Mouse (Mus musculus) Patski (cell line): ENCODE data around the gene Tfr2. TPM values are rescaled to one million over a fixed set of nuclear protein-coding genes. Genes with fewer than 3 reads are reported as not detected.
A peak's percentile ranks its signal among the peaks of the same experiment; 100 is the strongest.

Source experiments
- ATAC-seq: fragments of 100-300 bp; one replicate; pipeline ENCODE4 v1.8.0; 2021
- CTCF ChIA-PET: fragments of 350-600 bp; sonication (Branson Sonifier 250); formaldehyde crosslinking; loops from one replicate; lab custom pipeline; 2022; ENCODE audit warnings: inconsistent platforms; lab: Charles Lee
- POLR2A ChIA-PET: fragments of 350-600 bp; sonication (Branson Sonifier 250); formaldehyde crosslinking; loops from one replicate; lab custom pipeline; 2022; ENCODE audit warnings: antibody characterized with exemption, inconsistent platforms; lab: Charles Lee
- DNase-seq: peaks from one replicate; pipeline ENCODE4 v3.0.0-alpha.2; 2011; ENCODE audit warnings: low read depth, low spot score
- H3K27me3 ChIP-seq: fragments of 371-371 bp; one replicate; pipeline ENCODE4 v1.5.1; 2021
- CTCF ChIP-seq: fragments of 100-300 bp; IDR thresholded peaks from one replicate; pipeline ENCODE4 v1.5.1; 2021
- in situ Hi-C: fragments of 300-500 bp; cut with MboI; formaldehyde crosslinking; loops from 3 replicates; pipeline ENCODE4 v1.11.1; 2018; ENCODE audit warnings: low pct_unique_long_range_greater_than_20kb, mixed read lengths
- polyA plus RNA-seq: library from polyadenylated mRNA; unstranded; gene quantifications from one replicate; pipeline ENCODE4 v1.2.3, GENCODE M21; 2021

The Tfr2 gene
- polyA plus RNA-seq, 1 experiment from 2014 or later: not detected

GRCm38 (mm10) chr5:137628498-137629305, 59.1 kb downstream of the Tfr2 start, which contains the start of the genes Fbxo24, Lrch4 and Gm20605:
Gene Fbxo24 (minus strand): TSS chr5:137629002.
Gene Lrch4 (plus strand): TSS chr5:137629121.
Gene Gm20605 (plus strand): TSS chr5:137629175.
- CTCF ChIA-PET: interaction anchor here (1.2 to 4.3 kb wide), 4 partner anchors 10 to 24 kb away, joined by 3 to 17 read pairs (median 8); partner anchors contain the start of gene Pcolce
- peak; percentile 93 for ATAC-seq
- no peak for TF ChIP-seq CTCF
- POLR2A ChIA-PET: interaction anchor here (0.6 to 5.5 kb wide), 6 partner anchors 11 to 1832 kb away, joined by 3 to 31 read pairs (median 4); partner anchors contain the start of genes Pcolce and Tsc22d4
- no peaks in the 10 kb centered on the region for H3K27me3 ChIP-seq
- in situ Hi-C loops: no loop called here
- DNase-seq: peak; percentile 100

GRCm38 (mm10) chr5:137629306-137629721, 59.7 kb downstream of the Tfr2 start:
- no peaks in the 10 kb centered on the region for H3K27me3 ChIP-seq
- no peak for TF ChIP-seq CTCF
- POLR2A ChIA-PET: interaction anchor here (0.6 to 5.5 kb wide), 3 partner anchors 17 to 1832 kb away, joined by 3 to 31 read pairs (median 4); partner anchors contain the start of gene Pcolce
- ATAC-seq (peak; percentile 4), DNase-seq (no peak)
- CTCF ChIA-PET: interaction anchor here (1.4 to 4.3 kb wide), 2 partner anchors 9 to 23 kb away, joined by 3 to 17 read pairs; no protein-coding TSS in a partner anchor
- in situ Hi-C loops: no loop called here

- H3K27me3 ChIP-seq: no peaks in the 10 kb centered on the region
- ATAC-seq (no peak), DNase-seq (no peak)
- TF ChIP-seq CTCF: no peak
- in situ Hi-C loops: no loop called here
- POLR2A ChIA-PET: interaction anchor here (1.1 to 5.5 kb wide), 4 partner anchors 16 to 128 kb away, joined by 3 to 31 read pairs (median 4); partner anchors contain the start of genes Irs3 and Pcolce
- CTCF ChIA-PET: interaction anchor here (0.8 to 4.3 kb wide), 4 partner anchors 9 to 23 kb away, joined by 3 to 17 read pairs (median 4); no protein-coding TSS in a partner anchor
Observed at GRCm38 (mm10) chr5:137629906-137630545, 60.4 kb downstream of the Tfr2 start.

- no peak for ATAC-seq
- ChIA-PET POLR2A (interaction anchor here (0.7 to 5.5 kb wide), 6 partner anchors 14 to 129 kb away, joined by 3 to 31 read pairs (median 4); partner anchors contain the start of genes Irs3 and Pcolce), CTCF (interaction anchor here (0.8 to 4.3 kb wide), 4 partner anchors 8 to 22 kb away, joined by 3 to 17 read pairs (median 4); no protein-coding TSS in a partner anchor)
- no peak for DNase-seq
- in situ Hi-C loops: no loop called here
- H3K27me3 ChIP-seq: no peaks in the 10 kb centered on the region
- no peak for TF ChIP-seq CTCF
Observed at GRCm38 (mm10) chr5:137630602-137631001, 61.0 kb downstream of the Tfr2 start.

GRCm38 (mm10) chr5:137631171-137631570, 61.5 kb downstream of the Tfr2 start:
- CTCF ChIA-PET: interaction anchor here (1.4 to 4.3 kb wide), 2 partner anchors 13 to 21 kb away, joined by 5 to 17 read pairs; no protein-coding TSS in a partner anchor
- DNase-seq (no peak), ATAC-seq (no peak)
- TF ChIP-seq CTCF: no peak
- in situ Hi-C loops: no loop called here
- no peaks in the 10 kb centered on the region for H3K27me3 ChIP-seq
- POLR2A ChIA-PET: interaction anchor here (0.7 to 5.5 kb wide), 6 partner anchors 13 to 129 kb away, joined by 3 to 31 read pairs (median 3); partner anchors contain the start of genes Irs3 and Pcolce

GRCm38 (mm10) chr5:137631591-137631990, 62.0 kb downstream of the Tfr2 start:
- ChIA-PET POLR2A (interaction anchor here (0.7 to 5.5 kb wide), 4 partner anchors 18 to 130 kb away, joined by 3 to 31 read pairs (median 4); partner anchors contain the start of gene Pcolce), CTCF (interaction anchor here (1.4 to 4.3 kb wide), 2 partner anchors 12 to 21 kb away, joined by 5 to 17 read pairs; no protein-coding TSS in a partner anchor)
- ATAC-seq: no peak
- TF ChIP-seq CTCF: no peak
- in situ Hi-C loops: no loop called here
- H3K27me3 ChIP-seq: no peaks in the 10 kb centered on the region
- no peak for DNase-seq

GRCm38 (mm10) chr5:137633397-137634084, 63.9 kb downstream of the Tfr2 start:
- in situ Hi-C loops: no loop called here
- no peak for TF ChIP-seq CTCF
- no peaks in the 10 kb centered on the region for H3K27me3 ChIP-seq
- DNase-seq: no peak
- POLR2A ChIA-PET: interaction anchor here (1.0 to 1.3 kb wide), 2 partner anchors 10 to 102 kb away, joined by 3 read pairs; no protein-coding TSS in a partner anchor
- no peak for ATAC-seq
- CTCF ChIA-PET: interaction anchor here (1.0 to 2.5 kb wide), 2 partner anchors 16 to 24 kb away, joined by 3 to 8 read pairs; no protein-coding TSS in a partner anchor

Other genes with a start within 250 kb of the Tfr2 start
- gene Slc12a9, start 236.2 kb upstream of the Tfr2 start, polyA plus RNA-seq: 27.5 TPM
- 109 TPM for gene Ephb4, start 219.7 kb upstream of the Tfr2 start, polyA plus RNA-seq
- gene Zan, start 92.8 kb upstream of the Tfr2 start, polyA plus RNA-seq: 7.9 TPM
- 43.2 TPM for gene Pop7, start 67.3 kb upstream of the Tfr2 start, polyA plus RNA-seq
- 55.9 TPM for gene Gigyf1, start 51.3 kb upstream of the Tfr2 start, polyA plus RNA-seq
- not detected for gene Epo, start 36.6 kb upstream of the Tfr2 start, polyA plus RNA-seq
- 963 TPM for gene Gnb2, start 36.3 kb upstream of the Tfr2 start, polyA plus RNA-seq
- gene Actl6b, start 16.3 kb upstream of the Tfr2 start, polyA plus RNA-seq: not detected
- gene Mospd3, start 31.2 kb downstream of the Tfr2 start, polyA plus RNA-seq: 65.4 TPM
- 990 TPM for gene Pcolce, start 43.9 kb downstream of the Tfr2 start, polyA plus RNA-seq
- gene Fbxo24, start 59.2 kb downstream of the Tfr2 start, polyA plus RNA-seq: 2.5 TPM
- 31.0 TPM for gene Lrch4, start 59.3 kb downstream of the Tfr2 start, polyA plus RNA-seq
- gene Gm20605, start 59.3 kb downstream of the Tfr2 start, polyA plus RNA-seq: 17.5 TPM
- 5.2 TPM for gene Sap25, start 71.5 kb downstream of the Tfr2 start, polyA plus RNA-seq
- gene Irs3, start 75.9 kb downstream of the Tfr2 start, polyA plus RNA-seq: 0.09 TPM
- 33.1 TPM for gene Agfg2, start 114.9 kb downstream of the Tfr2 start, polyA plus RNA-seq
- gene Nyap1, start 171.8 kb downstream of the Tfr2 start, polyA plus RNA-seq: 13.4 TPM
- gene Tsc22d4, start 175.9 kb downstream of the Tfr2 start, polyA plus RNA-seq: 154 TPM
- gene Ppp1r35, start 209.0 kb downstream of the Tfr2 start, polyA plus RNA-seq: 36.7 TPM
- gene Mepce, start 217.8 kb downstream of the Tfr2 start, polyA plus RNA-seq: 64.6 TPM
- 22.2 TPM for gene Zcwpw1, start 218.0 kb downstream of the Tfr2 start, polyA plus RNA-seq